In genomic region chr7:24379934-24380333, GRCm38 (mm10) we compare ENCODE assay signal across 9 mouse cellular contexts. TPM values are rescaled to one million over a fixed set of nuclear protein-coding genes. Genes with fewer than 3 reads are reported as not detected.
DNase-seq lines count a peak whose midpoint lies in the region; ATAC-seq and TF ChIP-seq lines count a peak whose summit lies in the region.
"Had no signal": no experiment of that assay in that cellular context is flagged by ENCODE, and none has a peak within 500 bp of the region (broad histone marks: within the 10 kb centered on the region; RNA-seq: fewer than 3 reads in every experiment).

No protein-coding gene starts in this region.

- H3K4me1 ChIP-seq in CH12.LX (ENCODE audit: control insufficient read depth in 1 of 2, insufficient read depth in 2 of 2), result peaks cover 24 to 70% of the 10 kb centered on the region in 2 experiments
- peaks cover 54% of the 10 kb centered on the region for H3K4me1 ChIP-seq in limb, embryonic 10.5 days
- peaks cover 11% of the 10 kb centered on the region for H3K4me1 ChIP-seq in neural tube, embryonic 15.5 days

- no peak for ATAC-seq in neural tube, embryonic 15.5 days (ENCODE audit: low FRiP score)

- H3K27me3 ChIP-seq in CH12.LX (replicated peaks), result no peaks in the 10 kb centered on the region
- H3K27me3 ChIP-seq in limb, embryonic 10.5 days (ENCODE audit: low read depth, poor library complexity, severe bottlenecking), result peaks cover 25% of the 10 kb centered on the region; the same call in 1 of the 2 replicates
- H3K27me3 ChIP-seq in neural tube, embryonic 15.5 days (replicated peaks), result peaks cover 9% of the 10 kb centered on the region; the same call in 1 of the 2 replicates

- H3K9me3 ChIP-seq in CH12.LX (replicated peaks; ENCODE audit: low read length), result no peaks in the 10 kb centered on the region
- H3K9me3 ChIP-seq in limb, embryonic 10.5 days (replicated peaks), result no peaks in the 10 kb centered on the region
- no peaks in the 10 kb centered on the region for H3K9me3 ChIP-seq in neural tube, embryonic 15.5 days (replicated peaks)

- no peak overlapping the region for H3K4me3 ChIP-seq in CH12.LX (replicated peaks in 1 of 3; ENCODE audit: low read depth in 2 of 3, low read length in 2 of 3, poor library complexity in 1 of 3)
- H3K4me3 ChIP-seq in limb, embryonic 10.5 days, result peak overlapping the region; percentile 14
- H3K4me3 ChIP-seq in neural tube, embryonic 15.5 days (replicated peaks), result no peak overlapping the region

- 0 out of 2 replicates have a peak overlapping the region, but pooled peaks have one; percentile 3 for H3K27ac ChIP-seq in CH12.LX (ENCODE audit: insufficient read depth, low read depth)
- H3K27ac ChIP-seq in limb, embryonic 10.5 days, result peak overlapping the region; percentile 86
- H3K27ac ChIP-seq in neural tube, embryonic 15.5 days (replicated peaks), result no peak overlapping the region

- no peak for TF ChIP-seq RAD21 in CH12.LX (IDR thresholded peaks at IDR 0.05; ENCODE audit: low read depth, low read length)

- peak; percentile 81 for DNase-seq in CD4-positive helper T cell, adult 2 months (ENCODE audit: low read depth, low spot score)
- peak; percentile 71 for DNase-seq in CH12.LX (ENCODE audit: extremely low read depth)
- peak; percentile 66 for DNase-seq in limb, embryonic 10.5 days (ENCODE audit: low spot score)
- peak; percentile 71 for DNase-seq in naive thymus-derived CD4-positive, alpha-beta T cell, adult 2 months (ENCODE audit: low read depth)
- no peak for DNase-seq in right cerebral cortex, postnatal 25 days
- DNase-seq in lung, postnatal 36 days, result no peak
- DNase-seq: cerebellum, adult 8-10 months had no signal

- no peaks in the 10 kb centered on the region for H3K79me2 ChIP-seq in CH12.LX (replicated peaks; ENCODE audit: control insufficient read depth, extremely low read depth, insufficient read depth, poor library complexity, severe bottlenecking)

- peak overlapping the region; percentile 1; the same call in 1 of the 2 replicates for H3K4me2 ChIP-seq in CH12.LX (ENCODE audit: insufficient read depth, low read depth, poor library complexity, severe bottlenecking)
- no peak overlapping the region for H3K4me2 ChIP-seq in neural tube, embryonic 15.5 days

- no peak for TF ChIP-seq CTCF in CH12.LX (conservative IDR thresholded peaks at IDR 0.05 in 1 of 2, IDR thresholded peaks at IDR 0.05 in 1 of 2; ENCODE audit: low read depth in 2 of 2, low read length in 2 of 2)

- dilution Hi-C loops in CH12.LX (cut with MboI; ENCODE audit: extremely low pct_ligation_motif_present, extremely low pct_unique_long_range_greater_than_20kb, low sequenced_read_pairs), result no loop called here

- TF ChIP-seq EP300 in CH12.LX (IDR thresholded peaks at IDR 0.05; ENCODE audit: low read length), result peak; percentile 42

- 0 out of 2 replicates have a peak, but pooled peaks have one; percentile 15 for TF ChIP-seq POLR2A in CH12.LX (IDR thresholded peaks at IDR 0.05; ENCODE audit: low read depth, low read length)

- in situ Hi-C loops in CH12.LX (cut with MboI; ENCODE audit: low pct_ligation_motif_present, low pct_unique_long_range_greater_than_20kb, low sequenced_read_pairs), result loop anchor here (25.0 kb wide), 1 partner anchor 418 kb away; the partner anchor contains the start of genes Vmn1r180 and Vmn1r181

- H3K36me3 ChIP-seq in CH12.LX (replicated peaks in 1 of 2; ENCODE audit: control insufficient read depth in 1 of 2, insufficient read depth in 1 of 2, low read length in 1 of 2), result peaks cover 0 to 28% of the 10 kb centered on the region in 2 experiments
- no peaks in the 10 kb centered on the region for H3K36me3 ChIP-seq in limb, embryonic 10.5 days
- no peaks in the 10 kb centered on the region for H3K36me3 ChIP-seq in neural tube, embryonic 15.5 days

- 0 out of 2 replicates have a peak overlapping the region, but pooled peaks have one; percentile 1 for H3K9ac ChIP-seq in CH12.LX (ENCODE audit: insufficient read depth, low read depth)
- H3K9ac ChIP-seq in neural tube, embryonic 15.5 days (replicated peaks), result no peak overlapping the region

- WGBS in limb, embryonic 10.5 days, result 23% methylated on average over 7 of the region's 7 CpGs
- 67% methylated on average over 7 of the region's 7 CpGs for WGBS in neural tube, embryonic 15.5 days

TF ChIP-seq in CH12.LX, 34 proteins besides CTCF, POLR2A, EP300 and RAD21:
- TF ChIP-seq MAZ (IDR thresholded peaks at IDR 0.05; ENCODE audit: low read depth, low read length) (0 out of 2 replicates have a peak, but pooled peaks have one; percentile 18), ELF1 (IDR thresholded peaks at IDR 0.05; ENCODE audit: low read depth, low read length) (peak; percentile 53), ETS1 (conservative IDR thresholded peaks at IDR 0.05; ENCODE audit: low read depth, low read length) (peak; percentile 29; the same call in 1 of the 2 replicates), CHD2 (IDR thresholded peaks at IDR 0.05; ENCODE audit: low read length) (peak; percentile 74; the same call in 1 of the 2 replicates), KAT2A (IDR thresholded peaks at IDR 0.05; ENCODE audit: insufficient replicate concordance, low read length) (no peak), IRF4 (IDR thresholded peaks at IDR 0.05; ENCODE audit: low read depth, low read length) (peak; percentile 54), NELFE (IDR thresholded peaks at IDR 0.05; ENCODE audit: low read depth, low read length) (peak; percentile 28; the same call in 1 of the 2 replicates), MXI1 (IDR thresholded peaks at IDR 0.05; ENCODE audit: low read depth, low read length) (no peak), NRF1 (IDR thresholded peaks at IDR 0.05; ENCODE audit: low read depth, low read length) (peak; percentile 18; the same call in 1 of the 2 replicates)
TF ChIP-seq in CH12.LX: peak in this region for 7.

RNA-seq across cellular contexts. Expression of gene Kcnn4, which starts 9.9 kb away (rescaled TPM):
- total RNA-seq in CH12.LX (2012; rRNA removed), result 7.6 and 10.5 TPM in 2 replicates
- total RNA-seq in CH12.LX (2014; rRNA removed), result 12.9 and 14.3 TPM in 2 replicates
- polyA plus RNA-seq in CH12.LX (2012; ENCODE audit: insufficient read length, low read depth), result 8.2 and 10.6 TPM in 2 replicates
- 3.6 and 4.0 TPM in 2 replicates for polyA plus RNA-seq in limb, embryonic 10.5 days (2016; fragmentation: Nextera tagmentation; extraction: Ambion mirVana)
- polyA plus RNA-seq in neural tube, embryonic 15.5 days (2015; fragmentation: Nextera tagmentation; extraction: Ambion mirVana), result 3.0 and 11.2 TPM in 2 replicates

RNA-seq across cellular contexts. Expression of gene Smg9, which starts 19.5 kb away (rescaled TPM):
- total RNA-seq in CH12.LX (2012; rRNA removed), result 19.1 and 20.5 TPM in 2 replicates
- 16.9 and 19.9 TPM in 2 replicates for total RNA-seq in CH12.LX (2014; rRNA removed)
- polyA plus RNA-seq in CH12.LX (2012; ENCODE audit: insufficient read length, low read depth), result 24.6 and 26.8 TPM in 2 replicates
- polyA plus RNA-seq in limb, embryonic 10.5 days (2016; fragmentation: Nextera tagmentation; extraction: Ambion mirVana), result 28.3 and 29.0 TPM in 2 replicates
- polyA plus RNA-seq in neural tube, embryonic 15.5 days (2015; fragmentation: Nextera tagmentation; extraction: Ambion mirVana), result 34.4 and 38.3 TPM in 2 replicates

RNA-seq across cellular contexts. Expression of gene Lypd5, which starts 30.9 kb away (rescaled TPM):
- total RNA-seq in CH12.LX (2012; rRNA removed), result not detected in 2 replicates
- total RNA-seq in CH12.LX (2014; rRNA removed), result not detected in 2 replicates
- not detected in 2 replicates for polyA plus RNA-seq in CH12.LX (2012; ENCODE audit: insufficient read length, low read depth)
- not detected in 2 replicates for polyA plus RNA-seq in limb, embryonic 10.5 days (2016; fragmentation: Nextera tagmentation; extraction: Ambion mirVana)
- 0.06 TPM in 1 of 2 replicates, not detected in the other for polyA plus RNA-seq in neural tube, embryonic 15.5 days (2015; fragmentation: Nextera tagmentation; extraction: Ambion mirVana)
- total RNA-seq: left cerebral cortex, adult 8-10 months had no signal

RNA-seq across cellular contexts. Expression of gene Tescl, which starts 46.2 kb away (rescaled TPM):
- total RNA-seq in CH12.LX (2012; rRNA removed) (not detected in 2 replicates), CH12.LX (2014; rRNA removed) (not detected in 2 replicates)
- not detected in 2 replicates for polyA plus RNA-seq in CH12.LX (2012; ENCODE audit: insufficient read length, low read depth)
- not detected in 2 replicates for polyA plus RNA-seq in limb, embryonic 10.5 days (2016; fragmentation: Nextera tagmentation; extraction: Ambion mirVana)
- polyA plus RNA-seq in neural tube, embryonic 15.5 days (2015; fragmentation: Nextera tagmentation; extraction: Ambion mirVana), result 0.24 and 0.29 TPM in 2 replicates
- total RNA-seq: left cerebral cortex, adult 8-10 months had no signal

Comparison
In these comparisons a context has a peak if more than half of its experiments do, and no peak if none do; other contexts are left out.
1. DNase-seq: peak in CD4-positive helper T cell, adult 2 months (single experiment), CH12.LX (single experiment), limb, embryonic 10.5 days (single experiment) and naive thymus-derived CD4-positive, alpha-beta T cell, adult 2 months (single experiment); none in right cerebral cortex, postnatal 25 days (single experiment) and lung, postnatal 36 days (single experiment).